Mouse (Mus musculus) liver, embryonic 14.5 days (tissue): ENCODE results near the gene Chst11. TPM values are rescaled to one million over a fixed set of nuclear protein-coding genes. Genes with fewer than 3 reads are reported as not detected.

Experiments
- ATAC-seq: fragments of 200-750 bp; cut with Nextera tagmentation; 2 replicates; pipeline ENCODE4 v1.8.0; 2017; ENCODE audit warnings: moderate number of reproducible peaks, mild to moderate bottlenecking, moderate library complexity; ENCODE audit not compliant: insufficient read depth
- DNase-seq, 3 experiments: peaks; one replicate each; pipeline ENCODE4 v3.0.0-alpha.2; 2012 to 2013; ENCODE audit warnings: low read depth in 3 of 3, low spot score in 3 of 3
- H3K27ac ChIP-seq: fragments of 300-500 bp; sonication (generic); 2 replicates; pipeline ENCODE4 v1.5.1; 2014; ENCODE audit warnings: moderate library complexity, mild to moderate bottlenecking, control low read depth, inconsistent platforms
- H3K27me3 ChIP-seq: fragments of 300-500 bp; sonication (generic); 2 replicates; pipeline ENCODE4 v1.6.1; 2014; ENCODE audit warnings: mild to moderate bottlenecking, low read length, moderate library complexity; ENCODE audit not compliant: control insufficient read depth, insufficient read depth
- H3K36me3 ChIP-seq: fragments of 300-500 bp; sonication (generic); replicated peaks from 2 replicates; pipeline ENCODE4 v1.6.1; 2014; ENCODE audit warnings: low read depth; ENCODE audit not compliant: control insufficient read depth, insufficient read depth
- H3K4me1 ChIP-seq, 2 experiments: fragments of 200-500 bp in 1 of 2; fragments of 300-500 bp in 1 of 2; sonication (generic) in 1 of 2; replicated peaks; 2 replicates each; pipeline ENCODE4 v1.6.1; 2012 to 2014; ENCODE audit warnings: antibody characterized with exemption in 1 of 2, inconsistent platforms in 1 of 2, low read length in 1 of 2; ENCODE audit not compliant: control insufficient read depth in 2 of 2, insufficient read depth in 2 of 2
- H3K4me2 ChIP-seq: fragments of 300-500 bp; sonication (generic); 2 replicates; pipeline ENCODE4 v1.6.1; 2014; ENCODE audit warnings: low read depth, mild to moderate bottlenecking, control low read depth, moderate library complexity
- H3K4me3 ChIP-seq, 2 experiments: fragments of 200-500 bp in 1 of 2; fragments of 300-500 bp in 1 of 2; sonication (generic) in 1 of 2; 2 replicates each; pipeline ENCODE4 v1.5.1; 2012 to 2014; ENCODE audit warnings: low read depth in 2 of 2, low read length in 2 of 2, mild to moderate bottlenecking in 2 of 2, control low read depth in 1 of 2, inconsistent platforms in 1 of 2, moderate library complexity in 1 of 2; ENCODE audit not compliant: insufficient read depth in 1 of 2
- H3K9ac ChIP-seq: fragments of 300-500 bp; sonication (generic); replicated peaks from 2 replicates; pipeline ENCODE4 v1.6.1; 2014; ENCODE audit warnings: mild to moderate bottlenecking, control low read depth, moderate library complexity
- H3K9me3 ChIP-seq: fragments of 300-500 bp; sonication (generic); 2 replicates; pipeline ENCODE4 v1.6.1; 2016; ENCODE audit warnings: low read length, mixed read lengths; ENCODE audit not compliant: control insufficient read depth
- CTCF ChIP-seq: IDR thresholded peaks from 2 replicates; pipeline ENCODE4 v1.5.1; 2016; ENCODE audit warnings: antibody characterized with exemption, low read depth, control low read depth
- EP300 ChIP-seq: IDR thresholded peaks from 2 replicates; pipeline ENCODE4 v1.6.1; 2016; ENCODE audit warnings: antibody characterized with exemption, low read depth
- whole genome bisulfite sequencing: fragments of 180-500 bp; shearing (Covaris S2); extraction: QIAGEN DNeasy Blood & Tissue Kit; methylation state at CpG from one replicate; pipeline ENCODE4 v1.1.7; 2014; ENCODE audit not compliant: insufficient replicate concordance; 5-methylcytosine and 5-hydroxymethylcytosine counted together
- polyA plus RNA-seq, 2 experiments: library from polyadenylated mRNA; depleted of rRNA in 1 of 2; stranded (reverse) in 1 of 2; unstranded in 1 of 2; fragments of >200 nt; fragmentation: Nextera tagmentation in 1 of 2; extraction: Ambion mirVana in 1 of 2; gene quantifications; 2 replicates each; pipeline versions ENCODE4 v1.2.1 to v1.2.3; 2012 to 2014

Gene Chst11
- polyA plus RNA-seq, 2 experiments, result 1.8 to 5.2 TPM

GRCm38 (mm10) chr10:83129624-83130218 is 144.4 kb downstream of the Chst11 start:
- Histone ChIP-seq H3K4me3 (no peak overlapping the region), H3K27me3 (no peaks in the 10 kb centered on the region), H3K4me2 (no peak overlapping the region), H3K27ac (no peak overlapping the region), H3K4me1 (no peaks in the 10 kb centered on the region), H3K36me3 (no peaks in the 10 kb centered on the region), H3K9ac (no peak overlapping the region), H3K9me3 (no peaks in the 10 kb centered on the region)
- DNase-seq, result no peak
- TF ChIP-seq CTCF (no peak), EP300 (no peak)
- 71% methylated on average over 8 of the region's 8 CpGs for WGBS
- ATAC-seq, result no peak

- H3K9ac ChIP-seq, result no peak overlapping the region
- no peaks in the 10 kb centered on the region for H3K4me1 ChIP-seq
- no peak overlapping the region for H3K4me3 ChIP-seq
- 86% methylated on average over 8 of the region's 8 CpGs for WGBS
- H3K4me2 ChIP-seq, result no peak overlapping the region
- H3K27me3 ChIP-seq, result no peaks in the 10 kb centered on the region
- TF ChIP-seq CTCF (no peak), EP300 (no peak)
- H3K36me3 ChIP-seq, result no peaks in the 10 kb centered on the region
- H3K9me3 ChIP-seq, result no peaks in the 10 kb centered on the region
- H3K27ac ChIP-seq, result no peak overlapping the region
- ATAC-seq (no peak), DNase-seq (no peak)
These were observed 145.3 kb downstream of the Chst11 start for GRCm38 (mm10) chr10:83130611-83131010.

DNA sequence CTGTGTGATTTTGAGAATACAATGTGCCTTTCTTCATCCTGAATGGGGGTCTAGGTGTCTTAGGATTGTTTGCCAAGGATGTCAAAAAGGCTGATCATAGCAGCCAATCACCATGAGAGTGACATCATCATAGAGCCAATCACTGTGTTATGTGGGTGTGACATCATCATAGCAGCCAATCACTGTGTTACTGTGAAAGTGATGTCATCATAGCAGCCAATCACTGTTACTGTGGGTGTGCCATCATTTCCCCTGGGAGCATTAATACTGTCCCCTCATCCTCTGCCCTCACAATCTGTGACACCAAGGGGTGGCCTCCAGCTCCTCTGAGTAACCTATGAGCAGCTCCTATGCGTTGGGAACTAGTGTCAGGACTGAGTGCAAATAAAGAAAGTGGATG is 146.6 kb downstream of the Chst11 start:
- H3K27me3 ChIP-seq, result no peaks in the 10 kb centered on the region
- ATAC-seq (peak; percentile 58), DNase-seq (no peak)
- H3K36me3 ChIP-seq, result no peaks in the 10 kb centered on the region
- H3K4me2 ChIP-seq, result no peak overlapping the region
- no peak for TF ChIP-seq CTCF
- TF ChIP-seq EP300, result no peak
- H3K27ac ChIP-seq, result no peak overlapping the region
- no peaks in the 10 kb centered on the region for H3K4me1 ChIP-seq
- 83% methylated on average over 1 of the region's 1 CpGs for WGBS
- H3K9me3 ChIP-seq, result no peaks in the 10 kb centered on the region
- no peak overlapping the region for H3K9ac ChIP-seq
- H3K4me3 ChIP-seq, result no peak overlapping the region

- H3K4me1 ChIP-seq, result no peaks in the 10 kb centered on the region
- H3K4me2 ChIP-seq, result no peak overlapping the region
- no peak overlapping the region for H3K9ac ChIP-seq
- no peak overlapping the region for H3K27ac ChIP-seq
- DNase-seq (no peak), ATAC-seq (no peak)
- no peaks in the 10 kb centered on the region for H3K36me3 ChIP-seq
- H3K27me3 ChIP-seq, result no peaks in the 10 kb centered on the region
- TF ChIP-seq EP300 (no peak), CTCF (no peak)
- no peak overlapping the region for H3K4me3 ChIP-seq
- 66% methylated on average over 16 of the region's 16 CpGs for WGBS
- no peaks in the 10 kb centered on the region for H3K9me3 ChIP-seq
These were observed 148.7 kb downstream of the Chst11 start for GRCm38 (mm10) chr10:83133866-83134570.

DNA sequence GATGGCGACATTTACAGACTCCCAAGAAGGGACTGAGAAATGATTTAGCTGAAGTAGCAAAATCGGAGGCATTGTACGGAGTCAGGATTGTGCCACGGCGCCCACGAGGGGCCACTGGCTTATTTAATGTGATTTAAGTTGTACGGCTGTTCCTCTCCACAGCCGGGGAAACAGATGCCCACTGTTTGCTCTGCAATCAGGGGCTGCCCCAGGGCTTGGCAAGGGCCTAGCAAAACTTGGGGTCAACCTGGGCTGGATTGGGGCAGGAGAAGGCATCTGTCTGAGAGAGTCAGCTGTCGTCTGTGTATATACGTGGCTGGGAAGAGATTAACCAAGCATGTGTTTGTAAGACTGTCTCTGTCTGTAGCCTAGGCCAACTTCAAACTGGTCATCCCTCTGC is 149.6 kb downstream of the Chst11 start:
- Histone ChIP-seq H3K9ac (no peak overlapping the region), H3K4me3 (no peak overlapping the region), H3K4me2 (no peak overlapping the region), H3K9me3 (no peaks in the 10 kb centered on the region), H3K27me3 (no peaks in the 10 kb centered on the region), H3K4me1 (no peaks in the 10 kb centered on the region), H3K27ac (no peak overlapping the region), H3K36me3 (no peaks in the 10 kb centered on the region)
- TF ChIP-seq CTCF, result no peak
- TF ChIP-seq EP300, result no peak
- no peak for ATAC-seq
- 80% methylated on average over 10 of the region's 10 CpGs for WGBS
- DNase-seq, result no peak
